Mouse (Mus musculus) hindbrain, embryonic 16.5 days (tissue): ENCODE measurements around the gene Tspo2. TPM values are rescaled to one million over a fixed set of nuclear protein-coding genes. Genes with fewer than 3 reads are reported as not detected.

Source experiments
- ATAC-seq: fragments of 200-750 bp; cut with Nextera tagmentation; 2 replicates; pipeline ENCODE4 v1.8.0; 2017; ENCODE audit warnings: moderate TSS enrichment, moderate library complexity
- H3K27ac ChIP-seq: fragments of 300-500 bp; sonication (generic); 2 replicates; pipeline ENCODE4 v1.5.1; 2014; ENCODE audit warnings: low read depth, mild to moderate bottlenecking, control low read depth, low read length, moderate library complexity
- H3K27me3 ChIP-seq: fragments of 300-500 bp; sonication (generic); replicated peaks from 2 replicates; pipeline ENCODE4 v1.6.1; 2014; ENCODE audit warnings: low read length; ENCODE audit not compliant: control insufficient read depth, insufficient read depth
- H3K36me3 ChIP-seq: fragments of 300-500 bp; sonication (generic); 2 replicates; pipeline ENCODE4 v1.6.1; 2014; ENCODE audit warnings: mild to moderate bottlenecking, low read length, moderate library complexity, mixed read lengths; ENCODE audit not compliant: control insufficient read depth, insufficient read depth
- H3K4me1 ChIP-seq: fragments of 300-500 bp; sonication (generic); 2 replicates; pipeline ENCODE4 v1.6.1; 2014; ENCODE audit warnings: low read depth, low read length; ENCODE audit not compliant: control insufficient read depth, insufficient read depth
- H3K4me2 ChIP-seq: fragments of 300-500 bp; sonication (generic); 2 replicates; pipeline ENCODE4 v1.6.1; 2014; ENCODE audit warnings: mild to moderate bottlenecking, low read length, control low read depth, moderate library complexity
- H3K4me3 ChIP-seq: fragments of 300-500 bp; sonication (generic); 2 replicates; pipeline ENCODE4 v1.5.1; 2014; ENCODE audit warnings: mild to moderate bottlenecking, low read length, control low read depth, moderate library complexity
- H3K9ac ChIP-seq: fragments of 300-500 bp; sonication (generic); 2 replicates; pipeline ENCODE4 v1.6.1; 2014; ENCODE audit warnings: low read depth, mild to moderate bottlenecking, control low read depth, low read length, moderate library complexity
- H3K9me3 ChIP-seq: fragments of 300-500 bp; sonication (generic); 2 replicates; pipeline ENCODE4 v1.6.1; 2014; ENCODE audit warnings: mild to moderate bottlenecking, low read length, moderate library complexity; ENCODE audit not compliant: control insufficient read depth
- WGBS: fragments of 180-500 bp; shearing (Covaris S2); extraction: QIAGEN DNeasy Blood & Tissue Kit; methylation state at CpG from one replicate; pipeline ENCODE4 v1.1.7; 2014; 5-methylcytosine and 5-hydroxymethylcytosine counted together
- polyA plus RNA-seq: library from polyadenylated mRNA; unstranded; fragments of >200 nt; fragmentation: Nextera tagmentation; extraction: Ambion mirVana; gene quantifications from 2 replicates; pipeline ENCODE4 v1.2.1, GENCODE M21; 2015

The Tspo2 gene
- polyA plus RNA-seq, 1 experiment from 2014 or later: 0.93 TPM

- WGBS: 87% methylated on average over 3 of the region's 3 CpGs
- Histone ChIP-seq H3K4me3 (no peak overlapping the region), H3K9ac (no peak overlapping the region)
These were observed 48.6 kb downstream of the Tspo2 start for GRCm38 (mm10) chr17:48402751-48403150.

GRCm38 (mm10) chr17:48401710-48402109, 49.6 kb downstream of the Tspo2 start:
- Histone ChIP-seq H3K27ac (no peak overlapping the region), H3K9me3 (no peaks in the 10 kb centered on the region), H3K27me3 (no peaks in the 10 kb centered on the region), H3K4me3 (no peak overlapping the region), H3K4me1 (no peaks in the 10 kb centered on the region), H3K36me3 (peaks cover 13% of the 10 kb centered on the region), H3K4me2 (no peak overlapping the region), H3K9ac (no peak overlapping the region)
- ATAC-seq: no peak
- 89% methylated on average over 4 of the region's 4 CpGs for WGBS

More at GRCm38 (mm10) chr17:48402751-48403150, 48.6 kb downstream of the Tspo2 start:
- Histone ChIP-seq H3K9me3 (no peaks in the 10 kb centered on the region), H3K4me2 (no peak overlapping the region), H3K4me1 (peaks cover 3% of the 10 kb centered on the region), H3K27ac (no peak overlapping the region), H3K27me3 (no peaks in the 10 kb centered on the region), H3K36me3 (peaks cover 13% of the 10 kb centered on the region)
- no peak for ATAC-seq

Other genes starting within 250 kb of the Tspo2 start
- gene Trem1, start 218.8 kb downstream of the Tspo2 start, polyA plus RNA-seq: not detected in 2 replicates
- not detected in 2 replicates for gene Trem3, start 203.7 kb downstream of the Tspo2 start, polyA plus RNA-seq
- 0.17 and 0.59 TPM in 2 replicates for gene Treml4, start 187.2 kb downstream of the Tspo2 start, polyA plus RNA-seq
- gene Treml2, start 152.0 kb downstream of the Tspo2 start, polyA plus RNA-seq: 0.27 TPM in 1 of 2 replicates, not detected in the other
- 0.06 and 0.14 TPM in 2 replicates for gene B430306N03Rik, start 135.4 kb downstream of the Tspo2 start, polyA plus RNA-seq
- 4.5 and 6.7 TPM in 2 replicates for gene Trem2, start 105.1 kb downstream of the Tspo2 start, polyA plus RNA-seq
- gene Treml1, start 91.6 kb downstream of the Tspo2 start, polyA plus RNA-seq: 0.49 and 0.76 TPM in 2 replicates
- gene Nfya, start 41.6 kb downstream of the Tspo2 start, polyA plus RNA-seq: 8.9 and 10.6 TPM in 2 replicates
- gene Oard1, start 41.5 kb downstream of the Tspo2 start, polyA plus RNA-seq: 33.2 and 34.3 TPM in 2 replicates
- gene Apobec2, start 18.6 kb downstream of the Tspo2 start, polyA plus RNA-seq: 0.88 and 4.2 TPM in 2 replicates
- 0.15 and 0.39 TPM in 2 replicates for gene Unc5cl, start 3.4 kb upstream of the Tspo2 start, polyA plus RNA-seq